Mouse (Mus musculus): ENCODE results near the gene Ap4m1.
A peak's percentile ranks its signal among the peaks of the same experiment; 100 is the strongest.
"Not testable (repeated sequence)": the region's sequence is repeated elsewhere in the genome, so short reads cannot be mapped to it uniquely, and the experiment has no call there.

Gene Ap4m1

DNA sequence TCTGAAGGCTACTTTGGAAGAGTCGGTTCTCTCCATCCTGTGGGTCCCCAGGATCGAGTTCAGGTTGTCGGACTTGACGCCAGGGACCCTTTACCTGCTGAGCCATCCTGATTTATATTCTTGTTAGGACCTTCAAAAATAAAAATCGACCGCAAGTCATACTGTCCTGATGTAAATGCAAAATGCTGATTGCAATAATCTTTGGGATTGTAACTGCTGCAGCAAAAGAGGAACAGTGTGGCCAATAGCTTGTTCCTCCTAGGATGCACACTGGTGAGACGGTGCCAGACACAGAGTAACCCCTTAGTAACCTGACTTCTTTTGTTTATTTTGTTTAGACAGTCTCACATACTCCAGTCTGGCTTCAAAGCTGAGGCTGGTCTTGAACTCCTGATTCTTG, 23.7 kb downstream of the Ap4m1 start:
- DNase-seq (ENCODE audit: low spot score): no peak

DNA sequence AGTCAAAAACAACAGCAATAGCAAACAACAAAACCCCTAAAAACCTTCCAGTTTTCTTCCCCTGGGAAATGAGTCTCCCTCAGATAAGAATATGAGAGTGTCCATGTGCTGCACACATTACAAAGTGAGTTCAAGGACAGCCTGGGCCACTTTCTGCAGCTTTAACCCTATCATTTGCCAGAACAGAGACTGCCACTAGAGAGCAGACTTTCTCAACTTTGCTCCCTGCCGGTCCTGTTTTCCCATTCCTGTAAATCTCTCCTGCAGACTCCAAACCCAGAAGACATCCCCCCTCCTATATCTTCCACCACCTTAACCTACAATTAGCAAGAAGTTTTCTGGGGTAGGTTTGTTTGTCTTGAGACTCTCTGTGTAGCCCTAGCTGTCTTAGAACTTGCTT, 27.8 kb downstream of the Ap4m1 start:
- DNase-seq (ENCODE audit: low spot score): peak; percentile 70

DNA sequence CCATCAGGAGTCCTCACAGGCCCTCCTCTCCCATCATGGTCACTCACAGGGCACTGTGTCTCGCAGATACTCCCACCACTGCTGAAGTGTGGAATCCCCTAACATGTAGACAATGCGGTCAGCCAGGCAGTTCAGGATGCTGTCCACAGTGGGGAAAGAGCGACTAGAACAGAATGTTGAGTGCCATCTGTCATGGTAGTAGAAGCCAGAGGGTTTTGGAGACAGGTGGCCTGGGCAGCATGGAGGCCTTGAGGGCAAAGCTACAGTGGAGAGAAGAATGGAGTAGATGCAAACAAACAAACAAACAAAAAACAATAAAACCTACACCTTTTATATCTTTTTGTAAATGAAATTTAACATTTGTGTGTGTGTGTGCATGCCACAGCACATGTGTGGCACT, 30.3 kb downstream of the Ap4m1 start:
- no peak for DNase-seq (ENCODE audit: low spot score)

DNA sequence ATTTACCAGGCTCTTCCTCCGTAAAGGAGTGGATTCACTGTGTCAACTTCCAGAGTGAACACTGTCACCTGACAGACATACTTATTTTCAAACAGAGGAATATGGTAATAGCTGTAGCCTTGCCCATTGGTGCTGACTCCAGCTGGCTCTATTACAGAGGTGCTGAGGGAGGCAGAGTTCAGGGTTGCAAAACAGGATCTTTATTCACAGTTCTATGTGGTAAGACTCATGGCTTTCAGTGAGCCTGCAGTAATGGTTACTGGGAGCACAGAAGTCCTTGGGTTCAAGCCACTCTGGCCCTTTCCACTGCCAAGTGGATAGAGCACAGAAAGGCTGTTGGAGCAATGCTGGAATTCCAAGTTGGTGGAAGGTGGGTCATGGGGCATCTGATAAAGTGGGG, 35.5 kb downstream of the Ap4m1 start:
- DNase-seq (ENCODE audit: low spot score): peak; percentile 100

DNA sequence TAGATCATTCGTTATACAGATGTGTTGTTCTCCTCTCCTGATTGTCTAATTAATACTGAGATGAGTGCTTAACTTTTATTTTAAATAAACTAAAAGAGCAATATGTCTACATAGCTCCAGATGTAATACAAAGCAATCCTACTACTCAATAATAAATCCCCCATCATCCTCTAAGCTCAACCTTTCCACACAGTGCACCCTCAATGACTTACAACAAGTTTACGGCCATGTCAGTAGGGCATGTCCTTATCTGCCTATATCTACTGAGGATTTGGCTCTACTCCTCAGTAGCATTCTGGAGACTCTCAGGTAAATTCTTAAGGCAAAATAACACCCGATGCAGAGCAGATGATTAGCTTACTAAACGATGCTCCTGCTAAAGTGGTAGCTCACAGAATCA, 36.1 kb downstream of the Ap4m1 start:
- DNase-seq (ENCODE audit: low spot score): peak; percentile 59

DNA sequence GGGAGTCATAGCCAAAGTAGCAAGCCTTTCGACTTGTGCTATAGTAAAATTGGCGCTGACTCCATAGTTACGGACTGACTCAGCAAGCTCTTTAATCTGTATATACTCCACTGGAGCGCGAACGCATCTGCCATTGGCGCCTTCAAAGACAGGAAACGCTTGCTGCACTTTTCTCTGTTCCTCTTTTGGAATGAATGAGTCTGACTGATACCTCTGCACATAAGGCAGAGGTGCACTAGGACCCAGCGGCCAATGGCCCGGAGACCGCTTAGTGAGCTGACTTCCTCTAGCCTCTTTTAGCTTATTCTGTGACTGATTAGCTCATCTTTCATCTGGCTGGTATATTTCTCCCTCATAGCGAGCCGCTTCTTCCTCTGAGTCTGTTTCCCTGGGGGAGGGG, 44.8 kb downstream of the Ap4m1 start:
- DNase-seq (ENCODE audit: low spot score): not testable (repeated sequence)

DNA sequence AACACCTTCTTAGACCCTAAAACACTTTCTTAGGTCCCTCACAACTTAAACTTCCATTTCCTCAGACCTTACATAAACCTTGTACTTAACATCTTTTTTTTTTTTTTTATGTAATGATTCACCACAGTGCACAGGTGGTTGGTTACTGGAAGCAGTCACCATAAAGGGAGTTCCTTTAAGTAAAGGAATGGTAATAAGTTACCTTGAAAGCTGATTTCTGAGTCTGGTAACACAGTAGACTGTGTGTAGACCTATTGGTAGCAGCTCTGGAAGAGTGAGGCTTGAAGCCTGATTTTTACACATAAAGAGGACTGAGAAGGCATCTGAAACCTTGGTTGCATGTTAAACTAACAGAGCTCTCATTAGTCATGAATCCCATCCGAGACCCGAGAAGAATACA, 48.1 kb downstream of the Ap4m1 start:
- no peak for DNase-seq (ENCODE audit: low spot score)

DNA sequence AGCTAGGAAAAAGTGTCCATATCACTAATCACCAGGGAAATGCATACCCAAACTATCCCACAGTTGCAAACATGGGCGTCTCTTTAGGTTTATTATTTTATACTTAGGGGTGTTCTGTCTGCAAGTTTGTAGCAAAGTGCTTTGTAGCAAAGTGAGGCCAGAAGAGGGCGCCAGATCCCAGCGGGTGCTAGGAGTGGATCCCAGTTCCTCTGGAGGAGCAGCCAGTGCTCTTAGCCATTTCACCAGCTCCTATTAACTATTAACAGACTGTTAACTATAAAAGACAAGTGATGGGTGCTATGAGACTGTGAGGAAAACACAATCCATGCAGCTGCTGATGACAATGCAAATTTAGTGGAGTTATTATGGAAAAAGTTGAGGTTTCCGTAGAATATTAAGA, 50.3 kb downstream of the Ap4m1 start:
- DNase-seq (ENCODE audit: low spot score): peak; percentile 98

DNA sequence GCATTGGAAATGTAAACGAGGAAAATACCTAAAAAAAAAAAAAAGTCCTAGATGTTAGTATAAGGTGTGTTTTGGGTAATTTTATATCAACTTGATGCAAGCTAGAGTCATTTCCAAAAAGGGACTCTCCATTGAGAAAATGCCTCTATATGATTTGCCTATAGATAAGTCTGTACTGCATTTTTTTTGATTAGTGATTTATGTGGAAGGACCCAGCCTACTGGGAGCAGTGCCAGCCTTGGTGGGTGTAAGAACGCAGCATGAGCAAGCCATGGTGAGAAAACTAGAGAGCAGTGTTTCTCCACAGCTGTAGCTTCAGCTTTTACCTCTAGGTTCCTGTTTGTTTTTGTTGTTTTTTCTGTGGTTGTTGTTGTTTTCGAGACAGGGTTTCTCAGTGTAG, 51.5 kb downstream of the Ap4m1 start:
- peak; percentile 58 for DNase-seq (ENCODE audit: low spot score)

DNA sequence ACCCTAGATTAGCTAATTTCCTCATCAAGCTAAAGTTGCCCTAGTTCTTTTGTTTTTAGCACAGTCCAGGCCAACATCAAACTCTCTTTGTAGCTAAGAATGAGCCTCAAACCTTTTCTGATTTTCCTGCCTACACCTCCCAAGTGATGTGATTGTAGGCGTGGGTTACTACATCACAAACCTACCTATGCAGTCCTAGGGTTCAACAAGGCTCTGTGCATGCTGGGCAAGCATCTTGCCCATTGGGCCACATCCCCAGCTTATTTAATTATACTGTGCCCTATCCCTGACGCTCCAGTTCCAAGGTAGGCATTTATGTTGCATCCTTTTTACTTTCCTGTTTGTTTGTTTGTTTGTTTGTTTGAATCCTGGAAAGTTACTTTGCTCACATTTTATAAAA, 53.9 kb downstream of the Ap4m1 start, which contains the start of gene Nxpe5:
Nxpe5 (plus strand) TSS at position 199 of the 400 bp plus-strand sequence.
- no peak for DNase-seq (ENCODE audit: low spot score)

DNA sequence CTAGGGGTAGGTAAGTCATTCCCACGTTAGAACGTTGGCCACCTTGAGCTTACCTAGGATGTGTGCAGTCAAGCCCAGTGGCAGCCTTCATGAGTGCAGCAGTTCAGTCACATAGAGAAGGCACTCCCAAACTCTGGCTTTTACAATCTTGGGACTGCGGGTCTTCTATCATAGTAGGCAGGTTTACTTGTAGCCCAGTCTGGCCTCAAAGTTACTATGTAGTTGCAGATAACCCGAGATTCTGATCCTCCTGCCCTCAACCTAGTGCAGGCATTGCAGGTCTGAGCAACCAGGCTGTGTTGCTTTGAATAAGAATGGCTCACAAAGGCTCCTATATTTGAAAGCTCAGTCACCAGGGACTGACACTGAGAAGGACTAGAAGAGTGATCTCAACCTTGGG, 54.7 kb downstream of the Ap4m1 start:
- no peak for DNase-seq (ENCODE audit: low spot score)

DNA sequence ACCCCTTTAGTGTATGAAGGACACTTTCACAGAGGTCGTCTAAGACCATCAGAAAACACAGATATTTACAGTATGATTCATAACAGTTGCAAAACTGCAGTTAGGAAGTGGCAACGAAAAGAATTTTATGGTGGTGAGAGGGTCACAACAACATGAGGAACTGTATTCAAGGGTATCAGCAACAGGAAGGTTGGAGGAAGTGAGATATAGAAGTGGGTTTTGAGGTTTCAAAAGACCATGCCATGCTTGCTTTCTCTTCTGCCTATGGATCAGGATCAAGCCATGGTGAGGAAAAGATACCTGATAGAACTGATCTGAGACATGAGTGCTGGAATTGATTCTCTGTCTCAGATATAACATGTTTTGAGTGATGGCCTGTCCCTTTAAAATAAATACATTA, 55.6 kb downstream of the Ap4m1 start:
- DNase-seq (ENCODE audit: low spot score): no peak

DNA sequence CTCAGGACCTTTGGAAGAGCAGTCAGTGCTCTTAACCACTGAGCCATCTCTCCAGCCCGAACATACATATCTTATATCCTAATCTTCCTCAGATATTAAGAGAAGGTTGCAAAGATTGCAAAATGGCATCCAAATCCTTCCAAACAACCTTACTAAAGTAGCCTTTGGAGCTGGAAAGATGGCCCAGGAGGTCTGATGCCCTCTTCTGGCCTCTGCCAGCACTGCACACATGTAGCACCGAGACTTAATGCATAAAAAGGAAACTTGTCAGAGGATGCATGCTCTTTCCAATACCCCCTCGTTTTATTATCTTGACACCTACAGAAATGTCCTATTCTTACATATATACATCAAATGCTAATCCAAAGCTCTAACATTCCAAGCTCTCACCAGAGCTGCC, 56.2 kb downstream of the Ap4m1 start:
- DNase-seq (ENCODE audit: low spot score): peak; percentile 69

DNA sequence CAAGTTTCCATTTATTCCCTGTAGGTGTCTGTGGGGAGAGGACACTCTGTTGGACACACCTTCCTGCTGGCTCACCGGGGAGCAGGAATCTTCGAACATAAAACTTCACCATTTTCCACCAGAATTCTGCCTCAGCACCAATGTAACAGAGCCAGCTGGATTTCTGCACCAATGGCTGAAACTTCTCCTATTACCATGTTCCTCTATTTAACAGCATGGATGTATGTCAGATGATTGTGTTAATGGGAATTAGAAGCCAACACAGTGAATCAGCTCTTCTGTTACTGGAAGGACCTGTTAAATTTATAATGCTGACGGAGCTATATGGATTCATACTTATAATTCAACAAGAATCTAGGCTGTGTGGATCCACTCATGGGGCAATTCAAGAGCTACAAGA, 57.7 kb downstream of the Ap4m1 start:
- DNase-seq (ENCODE audit: low spot score): no peak
